Comparison of ENCODE assay signal across 7 mouse cellular contexts in genomic region chr6:28479865-28480751, GRCm38 (mm10). TPM values are rescaled to one million over a fixed set of nuclear protein-coding genes. Genes with fewer than 3 reads are reported as not detected.
DNase-seq lines count a peak whose midpoint lies in the region; ATAC-seq lines count a peak whose summit lies in the region.

No protein-coding gene starts in this region.

- ATAC-seq in embryonic facial prominence, embryonic 11.5 days (replicated peaks; ENCODE audit: insufficient number of reproducible peaks, low FRiP score, low TSS enrichment, low read depth) = peak; percentile 100
- ATAC-seq in granulocyte monocyte progenitor cell, adult 5-6 weeks (replicated peaks; ENCODE audit: poor library complexity, severe bottlenecking) = peak; percentile 86
- peak; percentile 99 for ATAC-seq in midbrain, embryonic 13.5 days

- H3K4me3 ChIP-seq in embryonic facial prominence, embryonic 11.5 days (ENCODE audit: low read depth, low read length) = peak overlapping the region; percentile 90
- peak overlapping the region; percentile 93 for H3K4me3 ChIP-seq in limb, embryonic 10.5 days
- peak overlapping the region; percentile 93 for H3K4me3 ChIP-seq in midbrain, embryonic 13.5 days (replicated peaks)

- H3K27me3 ChIP-seq in embryonic facial prominence, embryonic 11.5 days (ENCODE audit: control insufficient read depth, insufficient read depth, low read length) = no peaks in the 10 kb centered on the region
- no peaks in the 10 kb centered on the region for H3K27me3 ChIP-seq in limb, embryonic 10.5 days (ENCODE audit: low read depth, poor library complexity, severe bottlenecking)
- no peaks in the 10 kb centered on the region for H3K27me3 ChIP-seq in midbrain, embryonic 13.5 days

- under 1% methylated on average over 68 of the region's 68 CpGs for WGBS in embryonic facial prominence, embryonic 11.5 days
- under 1% methylated on average over 68 of the region's 68 CpGs for WGBS in limb, embryonic 10.5 days
- under 1% methylated on average over 68 of the region's 68 CpGs for WGBS in midbrain, embryonic 13.5 days

- no peaks in the 10 kb centered on the region for H3K4me1 ChIP-seq in embryonic facial prominence, embryonic 11.5 days (ENCODE audit: control insufficient read depth, insufficient read depth, low read length)
- H3K4me1 ChIP-seq in limb, embryonic 10.5 days = peaks cover 32% of the 10 kb centered on the region
- peaks cover 39% of the 10 kb centered on the region for H3K4me1 ChIP-seq in midbrain, embryonic 13.5 days (replicated peaks)

- peak; percentile 99 for DNase-seq in adrenal gland, postnatal 14 days
- peak; percentile 100 for DNase-seq in embryonic facial prominence, embryonic 11.5 days (ENCODE audit: low spot score)
- DNase-seq in kidney, adult 11 months = peak; percentile 100
- peak; percentile 97 for DNase-seq in limb, embryonic 10.5 days (ENCODE audit: low spot score)
- peak; percentile 95 for DNase-seq in spleen, adult 12 weeks (ENCODE audit: low spot score)

- peak overlapping the region; percentile 67 for H3K4me2 ChIP-seq in embryonic facial prominence, embryonic 11.5 days (ENCODE audit: low read depth, low read length)
- H3K4me2 ChIP-seq in midbrain, embryonic 13.5 days (replicated peaks) = peak overlapping the region; percentile 93

- H3K9me3 ChIP-seq in embryonic facial prominence, embryonic 11.5 days (replicated peaks; ENCODE audit: control insufficient read depth, low read length) = no peaks in the 10 kb centered on the region
- no peaks in the 10 kb centered on the region for H3K9me3 ChIP-seq in limb, embryonic 10.5 days (replicated peaks)
- no peaks in the 10 kb centered on the region for H3K9me3 ChIP-seq in midbrain, embryonic 13.5 days

- H3K27ac ChIP-seq in embryonic facial prominence, embryonic 11.5 days (replicated peaks; ENCODE audit: low read depth, low read length) = peak overlapping the region; percentile 43; the same call in 1 of the 2 replicates
- peak overlapping the region; percentile 87 for H3K27ac ChIP-seq in limb, embryonic 10.5 days
- H3K27ac ChIP-seq in midbrain, embryonic 13.5 days = peak overlapping the region; percentile 77

- H3K9ac ChIP-seq in embryonic facial prominence, embryonic 11.5 days (replicated peaks; ENCODE audit: low read length) = peak overlapping the region; percentile 76
- peak overlapping the region; percentile 87 for H3K9ac ChIP-seq in midbrain, embryonic 13.5 days (replicated peaks)

- H3K36me3 ChIP-seq in embryonic facial prominence, embryonic 11.5 days (replicated peaks; ENCODE audit: control insufficient read depth, insufficient read depth, low read depth, low read length) = no peaks in the 10 kb centered on the region
- H3K36me3 ChIP-seq in limb, embryonic 10.5 days = peaks cover 23% of the 10 kb centered on the region
- H3K36me3 ChIP-seq in midbrain, embryonic 13.5 days = 0 out of 2 replicates have a peak, but pooled peaks cover under 1% of the 10 kb centered on the region

RNA-seq across cellular contexts. Expression of gene Snd1, which starts 5.2 kb away (rescaled TPM):
- total RNA-seq in adrenal gland, postnatal 14 days (2021) = 121 and 132 TPM in 2 replicates
- 92.6 and 103 TPM in 2 replicates for polyA plus RNA-seq in embryonic facial prominence, embryonic 11.5 days (2014; fragmentation: Nextera tagmentation; extraction: Ambion mirVana)
- 115 and 139 TPM in 2 replicates for total RNA-seq in granulocyte monocyte progenitor cell, adult 5-6 weeks (2014; fragmentation: Nextera tagmentation)
- 188 and 234 TPM in 2 replicates for total RNA-seq in granulocyte monocyte progenitor cell, adult 5-6 weeks (2017)
- 119 and 138 TPM in 2 replicates for polyA plus RNA-seq in limb, embryonic 10.5 days (2016; fragmentation: Nextera tagmentation; extraction: Ambion mirVana)
- polyA plus RNA-seq in midbrain, embryonic 13.5 days (2015; fragmentation: Nextera tagmentation; extraction: Ambion mirVana) = 82.4 and 86.5 TPM in 2 replicates

RNA-seq across cellular contexts. Expression of gene Pax4, which starts 31.0 kb away (rescaled TPM):
- not detected in 2 replicates for total RNA-seq in adrenal gland, postnatal 14 days (2021)
- not detected in 2 replicates for polyA plus RNA-seq in embryonic facial prominence, embryonic 11.5 days (2014; fragmentation: Nextera tagmentation; extraction: Ambion mirVana)
- total RNA-seq in granulocyte monocyte progenitor cell, adult 5-6 weeks (2014; fragmentation: Nextera tagmentation) = not detected in 2 replicates
- not detected in 2 replicates for total RNA-seq in granulocyte monocyte progenitor cell, adult 5-6 weeks (2017)
- polyA plus RNA-seq in limb, embryonic 10.5 days (2016; fragmentation: Nextera tagmentation; extraction: Ambion mirVana) = not detected in 2 replicates
- not detected in 2 replicates for polyA plus RNA-seq in midbrain, embryonic 13.5 days (2015; fragmentation: Nextera tagmentation; extraction: Ambion mirVana)

RNA-seq across cellular contexts. Expression of gene Gcc1, which starts 51.9 kb away (rescaled TPM):
- 12.7 and 15.4 TPM in 2 replicates for total RNA-seq in adrenal gland, postnatal 14 days (2021)
- polyA plus RNA-seq in embryonic facial prominence, embryonic 11.5 days (2014; fragmentation: Nextera tagmentation; extraction: Ambion mirVana) = 7.4 and 8.2 TPM in 2 replicates
- total RNA-seq in granulocyte monocyte progenitor cell, adult 5-6 weeks (2014; fragmentation: Nextera tagmentation) = 7.0 TPM in 2 replicates
- total RNA-seq in granulocyte monocyte progenitor cell, adult 5-6 weeks (2017) = 10.9 and 11.2 TPM in 2 replicates
- 8.3 and 10.7 TPM in 2 replicates for polyA plus RNA-seq in limb, embryonic 10.5 days (2016; fragmentation: Nextera tagmentation; extraction: Ambion mirVana)
- polyA plus RNA-seq in midbrain, embryonic 13.5 days (2015; fragmentation: Nextera tagmentation; extraction: Ambion mirVana) = 13.2 and 14.2 TPM in 2 replicates

RNA-seq across cellular contexts. Expression of gene Fscn3, which starts 52.5 kb away (rescaled TPM):
- not detected in 2 replicates for total RNA-seq in adrenal gland, postnatal 14 days (2021)
- not detected in 2 replicates for polyA plus RNA-seq in embryonic facial prominence, embryonic 11.5 days (2014; fragmentation: Nextera tagmentation; extraction: Ambion mirVana)
- not detected in 2 replicates for total RNA-seq in granulocyte monocyte progenitor cell, adult 5-6 weeks (2014; fragmentation: Nextera tagmentation)
- total RNA-seq in granulocyte monocyte progenitor cell, adult 5-6 weeks (2017) = not detected in 2 replicates
- not detected in 2 replicates for polyA plus RNA-seq in limb, embryonic 10.5 days (2016; fragmentation: Nextera tagmentation; extraction: Ambion mirVana)
- 0.16 TPM in 1 of 2 replicates, not detected in the other for polyA plus RNA-seq in midbrain, embryonic 13.5 days (2015; fragmentation: Nextera tagmentation; extraction: Ambion mirVana)

RNA-seq across cellular contexts. Expression of gene Arf5, which starts 56.7 kb away (rescaled TPM):
- total RNA-seq in adrenal gland, postnatal 14 days (2021) = 165 and 174 TPM in 2 replicates
- polyA plus RNA-seq in embryonic facial prominence, embryonic 11.5 days (2014; fragmentation: Nextera tagmentation; extraction: Ambion mirVana) = 289 and 311 TPM in 2 replicates
- total RNA-seq in granulocyte monocyte progenitor cell, adult 5-6 weeks (2014; fragmentation: Nextera tagmentation) = 34.4 and 53.3 TPM in 2 replicates
- total RNA-seq in granulocyte monocyte progenitor cell, adult 5-6 weeks (2017) = 42.1 and 59.1 TPM in 2 replicates
- polyA plus RNA-seq in limb, embryonic 10.5 days (2016; fragmentation: Nextera tagmentation; extraction: Ambion mirVana) = 251 and 298 TPM in 2 replicates
- polyA plus RNA-seq in midbrain, embryonic 13.5 days (2015; fragmentation: Nextera tagmentation; extraction: Ambion mirVana) = 357 and 363 TPM in 2 replicates

Comparison
In these comparisons a context has a peak if more than half of its experiments do, and no peak if none do; other contexts are left out.
1. Peak in every context shown above with its lines: DNase-seq, ATAC-seq, H3K4me3 ChIP-seq and H3K27ac ChIP-seq.